Mouse (Mus musculus) E14TG2a.4 (cell line): ENCODE measurements around the gene Clpsl2.

Source experiments
- CTCF ChIP-seq: conservative IDR thresholded peaks from 2 replicates; pipeline ENCODE4 v1.5.1; 2014; ENCODE audit warnings: low read length
- POU5F1 ChIP-seq: IDR thresholded peaks from 2 replicates; pipeline ENCODE4 v1.6.1; 2014; ENCODE audit warnings: low read length, borderline replicate concordance

DNA sequence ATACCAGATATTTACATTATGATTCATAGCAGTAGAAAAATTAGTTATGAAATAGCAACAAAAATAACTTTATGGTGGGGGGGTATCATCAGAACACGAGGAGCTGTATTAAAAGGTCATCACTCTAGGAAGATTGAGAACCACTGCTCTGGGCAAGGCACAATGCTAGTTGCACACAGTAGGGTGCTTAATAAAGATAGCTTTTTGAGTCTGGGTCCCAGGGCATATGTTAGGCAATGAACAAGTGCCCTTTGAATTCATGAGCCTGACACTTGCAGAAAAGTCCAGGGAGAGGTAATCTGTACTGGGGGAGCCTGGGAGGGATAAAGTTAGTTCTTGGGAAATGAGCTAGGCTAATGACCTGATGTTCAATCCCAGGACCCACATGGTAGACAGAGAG lies 35.9 kb upstream of the Clpsl2 start:
- TF ChIP-seq CTCF (no peak), POU5F1 (no peak)
